Mouse (Mus musculus) macrophage (primary cell): ENCODE data around the gene Wbp1l. TPM values are rescaled to one million over a fixed set of nuclear protein-coding genes. Genes with fewer than 3 reads are reported as not detected.
A peak's percentile ranks its signal among the peaks of the same experiment; 100 is the strongest.
"Not testable (repeated sequence)": the region's sequence is repeated elsewhere in the genome, so short reads cannot be mapped to it uniquely, and the experiment has no call there.

Experiments used
- H3K27ac ChIP-seq: fragments of 350-480 bp; formaldehyde crosslinking; 2 replicates; pipeline ENCODE4 v1.9.0; 2021
- H3K36me3 ChIP-seq: fragments of 350-480 bp; formaldehyde crosslinking; 2 replicates; pipeline ENCODE4 v1.9.0; 2021; ENCODE audit errors: inconsistent target
- H3K4me3 ChIP-seq: fragments of 350-480 bp; formaldehyde crosslinking; 2 replicates; pipeline ENCODE4 v1.9.0; 2021; ENCODE audit errors: inconsistent target
- H3K79me2 ChIP-seq: fragments of 350-480 bp; formaldehyde crosslinking; 2 replicates; pipeline ENCODE4 v1.9.0; 2021; ENCODE audit errors: inconsistent target
- WGBS: methylation state at CpG from one replicate; pipeline ENCODE4 v1.1.7; 2026; ENCODE audit warnings: inconsistent platforms; ENCODE audit not compliant: missing documents; 5-methylcytosine and 5-hydroxymethylcytosine counted together
- polyA plus RNA-seq: library from polyadenylated mRNA; stranded (reverse); fragments of 250-400 nt; gene quantifications from 3 replicates; pipeline ENCODE4 v1.2.4, GENCODE M21; 2018; ENCODE audit warnings: inconsistent platforms
- total RNA-seq, 78 experiments: library from RNA; depleted of rRNA; stranded (reverse); fragments of 250-400 nt; gene quantifications; 1 replicate in 9 of 78; 2 replicates in 24 of 78; 3 replicates in 43 of 78; 4 replicates in 2 of 78; pipeline ENCODE4 v1.2.4; 2018; ENCODE audit warnings: inconsistent platforms in 56 of 78

Wbp1l gene
- 100 to 1,000 TPM in 1 of 26 experiments, 10 to 100 TPM in 25; 34.4 to 104 (median 65.7) TPM for total RNA-seq (2018; cell fraction: chromatin; rRNA removed)
- total RNA-seq (2018; cell fraction: cytosol; rRNA removed): 10 to 100 TPM; 49.8 to 85.2 (median 66.4) TPM
- total RNA-seq (2018; cell fraction: nucleus; rRNA removed): 100 to 1,000 TPM in 3 of 26 experiments, 10 to 100 TPM in 23; 46.8 to 116 (median 88.0) TPM
- 52.4 to 61.0 TPM (median 59.3 TPM) in 3 replicates for polyA plus RNA-seq

DNA sequence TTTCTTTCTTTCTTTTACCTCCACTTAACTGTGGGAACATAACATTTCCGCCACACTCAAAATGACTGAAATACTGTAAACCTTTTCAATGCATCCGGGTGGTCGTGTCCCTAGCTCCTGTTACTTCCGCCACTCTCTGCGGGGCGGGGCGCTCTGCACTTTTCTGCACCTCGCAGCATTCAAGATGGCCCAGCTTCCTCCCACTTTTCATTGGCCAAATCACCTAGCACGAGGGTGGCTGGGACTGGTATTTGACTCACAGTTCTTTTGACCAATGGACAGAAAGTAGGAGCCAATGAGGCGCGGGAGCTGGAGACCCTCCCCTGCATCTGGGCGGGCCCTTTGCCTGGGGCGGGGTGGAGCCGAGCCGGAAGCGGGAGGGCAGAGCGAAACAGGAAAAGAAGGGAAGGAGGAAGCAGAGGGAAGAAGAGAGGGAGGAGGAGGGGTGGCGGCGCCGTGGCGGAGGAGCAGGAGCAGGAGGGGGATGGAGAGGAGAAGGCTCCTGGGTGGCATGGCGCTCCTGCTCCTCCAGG lies at the start of gene Wbp1l:
Gene Wbp1l (plus strand): TSS at position 365 of the 533 bp plus-strand sequence.
- Histone ChIP-seq H3K79me2 (peaks cover 49% of the 10 kb centered on the region), H3K27ac (peak within 1 kb of the TSS; percentile 66), H3K4me3 (peak within 1 kb of the TSS; percentile 98), H3K36me3 (no peaks in the 10 kb centered on the region)
- WGBS: under 1% methylated on average over 21 of the region's 22 CpGs

DNA sequence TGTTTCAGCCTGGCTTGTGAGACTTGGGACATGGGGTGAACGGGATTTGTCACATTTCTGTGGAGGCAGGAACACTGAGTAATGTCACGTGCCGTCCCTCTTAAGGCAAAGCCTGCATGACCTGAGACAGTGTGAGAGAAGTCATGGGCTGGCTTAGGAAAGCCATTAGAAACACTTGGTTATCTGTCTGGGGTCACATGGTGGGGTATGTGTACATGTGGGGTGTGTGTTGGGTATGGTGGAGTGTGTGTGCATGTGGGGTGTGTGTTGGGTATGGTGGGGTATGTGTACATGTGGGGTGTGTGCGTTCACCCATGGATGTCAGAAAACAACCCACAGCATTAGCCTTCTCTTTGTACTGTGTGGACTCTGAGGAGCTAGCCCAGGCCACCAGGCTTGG lies 48.5 kb upstream of the Wbp1l start:
- H3K4me3 ChIP-seq: no peak overlapping the region
- peaks cover 4% of the 10 kb centered on the region; the same call in 1 of the 2 replicates for H3K36me3 ChIP-seq
- 92% methylated on average over 4 of the region's 4 CpGs for WGBS
- H3K79me2 ChIP-seq: no peaks in the 10 kb centered on the region
- no peak overlapping the region for H3K27ac ChIP-seq

DNA sequence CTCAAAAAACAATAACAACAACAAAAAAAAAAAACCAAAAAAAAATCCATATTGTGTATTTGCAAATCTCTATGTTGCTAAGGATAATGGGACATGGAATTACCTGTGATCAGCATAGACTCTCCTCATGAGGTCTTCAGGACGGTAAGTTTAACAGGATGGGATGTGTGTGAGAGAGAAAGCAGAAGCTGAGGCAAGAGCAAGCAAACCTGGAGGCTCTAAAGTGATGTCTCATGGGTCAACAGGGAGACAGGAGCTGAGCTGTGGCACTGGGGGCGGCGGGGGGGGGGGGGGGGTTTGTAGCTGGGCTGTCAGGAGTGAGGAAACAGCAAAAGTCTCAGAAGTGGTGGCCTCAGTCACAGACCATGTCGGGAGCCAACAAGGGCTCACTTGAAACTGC lies 46.4 kb upstream of the Wbp1l start:
- H3K27ac ChIP-seq: no peak overlapping the region
- H3K4me3 ChIP-seq: no peak overlapping the region
- peaks cover 4% of the 10 kb centered on the region; the same call in 1 of the 2 replicates for H3K36me3 ChIP-seq
- H3K79me2 ChIP-seq: no peaks in the 10 kb centered on the region
- WGBS: 98% methylated on average over 4 of the region's 4 CpGs

DNA sequence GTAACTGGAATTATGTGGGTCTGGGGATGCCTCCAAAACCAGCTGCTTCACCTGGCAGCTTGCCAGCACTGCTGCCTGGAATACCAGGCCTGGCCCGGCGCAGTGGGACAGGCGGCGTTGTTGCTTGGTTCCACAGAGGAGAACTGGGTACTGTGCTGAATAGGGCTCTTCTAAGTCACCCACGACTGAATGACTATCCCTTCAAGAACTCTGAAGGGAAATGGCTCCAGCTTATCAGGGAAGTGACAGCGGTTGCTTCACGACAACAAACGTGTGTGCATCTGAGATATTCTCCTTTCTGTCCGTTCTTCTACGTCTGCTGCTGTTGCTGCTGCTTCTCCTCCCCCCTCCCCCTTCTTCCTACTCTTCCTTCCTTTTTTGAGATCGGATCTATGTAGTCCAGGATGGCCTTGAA lies 45.3 kb upstream of the Wbp1l start:
- 51% methylated on average over 11 of the region's 11 CpGs for WGBS
- no peak overlapping the region for H3K4me3 ChIP-seq
- H3K36me3 ChIP-seq: peaks cover 4% of the 10 kb centered on the region; the same call in 1 of the 2 replicates
- no peaks in the 10 kb centered on the region for H3K79me2 ChIP-seq
- no peak overlapping the region for H3K27ac ChIP-seq

DNA sequence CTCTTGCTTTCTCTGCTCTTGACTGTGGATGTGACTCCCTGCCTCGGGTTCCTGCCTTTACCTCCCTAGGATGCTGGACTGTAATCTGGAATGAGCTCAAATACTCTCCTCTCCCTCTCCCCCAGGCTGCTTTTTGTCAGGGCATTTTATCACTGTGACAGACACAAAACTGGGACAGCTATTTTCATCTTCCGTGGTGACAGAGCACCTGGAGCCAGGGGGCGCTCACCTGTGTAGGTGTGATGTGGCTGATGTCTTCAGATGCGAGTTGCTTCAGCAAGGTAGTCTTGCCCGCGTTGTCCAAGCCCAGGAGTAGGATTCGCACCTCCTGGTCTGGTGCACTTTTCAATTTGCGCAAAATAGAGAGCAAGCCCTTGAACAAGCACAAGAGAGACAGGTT lies 40.9 kb upstream of the Wbp1l start:
- Histone ChIP-seq H3K36me3 (no peaks in the 10 kb centered on the region), H3K27ac (no peak overlapping the region), H3K4me3 (no peak overlapping the region), H3K79me2 (no peaks in the 10 kb centered on the region)
- WGBS: 95% methylated on average over 8 of the region's 8 CpGs

DNA sequence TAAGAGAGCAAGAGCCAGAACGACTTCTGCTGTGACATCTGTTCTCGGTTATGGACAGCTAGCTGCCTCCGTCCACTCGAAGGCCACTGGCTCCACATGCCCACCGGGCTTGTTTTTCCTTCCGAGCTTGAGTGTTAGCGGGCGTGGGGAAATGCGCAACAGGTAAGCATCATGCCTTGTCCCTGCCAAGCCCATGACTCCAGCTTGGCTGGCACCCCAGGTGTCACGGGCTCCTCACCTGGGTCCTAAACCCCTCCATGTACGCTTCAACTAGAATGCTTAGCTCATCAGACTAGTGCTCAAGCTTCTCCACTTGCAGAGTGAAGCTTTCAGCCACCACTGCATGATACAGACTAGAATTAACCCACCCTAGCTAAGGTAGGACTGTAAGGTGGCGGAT lies 40.3 kb upstream of the Wbp1l start:
- Histone ChIP-seq H3K4me3 (no peak overlapping the region), H3K27ac (no peak overlapping the region), H3K79me2 (no peaks in the 10 kb centered on the region), H3K36me3 (no peaks in the 10 kb centered on the region)
- WGBS: 93% methylated on average over 12 of the region's 12 CpGs

DNA sequence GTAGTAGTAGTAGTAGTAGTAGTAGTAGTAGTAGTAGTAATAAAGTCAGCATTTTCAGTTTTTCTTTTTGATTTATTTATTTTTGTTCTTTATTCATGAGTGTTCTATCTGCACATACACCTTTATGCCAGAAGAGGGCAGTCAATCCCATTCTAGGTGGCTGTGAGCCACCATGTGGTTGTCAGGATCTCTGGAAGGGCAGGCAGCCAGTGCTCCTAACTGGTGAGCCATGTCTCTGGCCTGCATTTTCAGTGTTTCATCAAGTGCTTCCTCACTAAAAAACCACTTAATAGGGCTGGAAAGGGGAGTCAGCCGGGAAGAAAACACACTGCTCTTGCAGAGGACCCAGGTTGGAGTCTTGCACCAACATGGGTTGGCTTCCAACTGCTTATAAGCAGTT lies 36.8 kb upstream of the Wbp1l start:
- H3K36me3 ChIP-seq: no peaks in the 10 kb centered on the region
- no CpG with 5 or more reads among the region's 1 CpGs for WGBS
- H3K79me2 ChIP-seq: no peaks in the 10 kb centered on the region
- no peak overlapping the region for H3K4me3 ChIP-seq
- H3K27ac ChIP-seq: no peak overlapping the region

DNA sequence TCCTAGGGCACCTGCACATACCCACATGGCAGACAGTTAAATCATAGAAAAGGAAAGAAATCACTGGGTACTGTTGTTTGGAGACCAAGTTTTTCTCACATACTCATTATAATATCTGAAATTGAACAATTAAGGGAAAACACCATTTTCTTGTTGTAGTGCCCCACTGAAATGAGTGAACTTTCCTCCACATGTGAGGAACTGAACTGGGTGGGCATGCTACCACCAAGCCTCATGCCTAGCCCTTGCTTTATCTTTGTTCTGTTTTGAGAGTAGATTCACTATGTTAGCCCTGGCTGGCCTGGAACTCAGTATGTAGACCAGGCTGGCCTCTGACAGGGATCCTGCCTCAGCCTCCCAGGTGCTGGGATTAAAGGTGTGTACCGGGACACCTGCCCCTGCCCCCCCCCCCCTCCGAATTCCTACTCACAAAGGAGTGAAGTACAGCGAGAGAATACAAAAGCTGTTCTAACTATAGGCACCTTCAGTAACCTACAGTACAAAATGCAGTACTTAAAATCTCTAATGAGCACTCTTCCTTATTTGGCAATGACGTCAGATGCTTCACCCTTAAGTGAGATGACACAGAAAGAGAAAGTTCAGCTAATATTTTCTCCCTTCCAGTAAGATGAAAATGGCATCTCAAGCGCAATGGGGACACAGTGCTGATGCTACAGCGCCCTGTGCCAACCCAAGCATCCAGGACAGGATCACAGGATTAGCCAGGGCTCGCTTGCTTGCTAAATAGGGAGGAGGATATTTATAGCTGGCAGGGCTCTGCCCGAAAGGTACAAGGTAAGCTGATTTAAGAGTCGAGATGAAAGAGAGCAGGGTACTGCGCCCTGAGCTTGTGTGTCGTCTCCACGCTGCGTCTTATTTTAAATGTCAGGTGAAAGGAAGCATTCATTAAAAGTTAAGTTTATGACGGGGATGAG lies 36.0 kb upstream of the Wbp1l start:
- no peaks in the 10 kb centered on the region; the same call in 1 of the 2 replicates for H3K79me2 ChIP-seq
- 93% methylated on average over 14 of the region's 14 CpGs for WGBS
- no peak overlapping the region for H3K27ac ChIP-seq
- H3K36me3 ChIP-seq: no peaks in the 10 kb centered on the region
- no peak overlapping the region for H3K4me3 ChIP-seq

DNA sequence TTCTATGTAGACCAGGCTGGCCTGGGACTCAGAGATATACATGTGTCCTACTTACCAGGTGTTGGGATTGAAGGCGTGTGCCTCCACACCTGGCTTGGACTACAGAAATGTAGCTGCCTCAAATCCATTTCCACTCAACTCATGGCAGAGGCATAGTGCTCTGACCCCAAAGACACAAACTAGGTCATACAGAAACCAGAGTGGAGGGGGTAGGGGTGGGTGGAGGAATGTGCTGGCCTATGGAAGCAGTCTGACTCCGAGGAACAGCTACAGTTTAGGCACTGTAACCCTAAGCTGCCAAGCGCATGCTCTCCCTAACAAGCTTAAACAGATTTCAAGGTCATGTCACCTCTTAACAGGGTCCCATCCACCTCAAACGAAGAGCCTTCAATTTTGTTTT lies 35.3 kb upstream of the Wbp1l start:
- no peaks in the 10 kb centered on the region for H3K36me3 ChIP-seq
- no peak overlapping the region for H3K4me3 ChIP-seq
- H3K79me2 ChIP-seq: no peaks in the 10 kb centered on the region; the same call in 1 of the 2 replicates
- H3K27ac ChIP-seq: no peak overlapping the region
- WGBS: 96% methylated on average over 4 of the region's 4 CpGs

DNA sequence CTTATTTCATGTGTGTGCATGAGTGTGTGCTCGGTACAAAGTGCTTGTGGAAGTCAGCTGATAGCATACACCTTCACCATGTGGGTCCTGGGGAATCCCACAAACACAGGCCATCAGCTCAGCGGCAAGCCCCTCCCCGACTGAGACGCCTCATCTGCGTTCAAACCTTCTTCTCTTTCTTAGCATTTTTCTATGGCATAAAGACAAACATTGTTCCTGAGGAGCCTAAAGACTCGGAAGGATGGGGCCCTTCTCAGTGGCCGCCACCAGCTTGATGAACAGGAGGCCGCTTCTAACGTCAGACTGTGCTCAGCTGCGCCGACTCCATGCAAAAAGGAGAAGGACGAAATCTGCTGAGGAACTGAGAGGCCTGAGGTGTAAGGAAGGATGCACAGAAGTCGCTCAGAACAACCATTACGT lies 34.8 kb upstream of the Wbp1l start:
- Histone ChIP-seq H3K27ac (no peak overlapping the region), H3K4me3 (no peak overlapping the region), H3K36me3 (no peaks in the 10 kb centered on the region), H3K79me2 (no peaks in the 10 kb centered on the region; the same call in 1 of the 2 replicates)
- 75% methylated on average over 14 of the region's 14 CpGs for WGBS

DNA sequence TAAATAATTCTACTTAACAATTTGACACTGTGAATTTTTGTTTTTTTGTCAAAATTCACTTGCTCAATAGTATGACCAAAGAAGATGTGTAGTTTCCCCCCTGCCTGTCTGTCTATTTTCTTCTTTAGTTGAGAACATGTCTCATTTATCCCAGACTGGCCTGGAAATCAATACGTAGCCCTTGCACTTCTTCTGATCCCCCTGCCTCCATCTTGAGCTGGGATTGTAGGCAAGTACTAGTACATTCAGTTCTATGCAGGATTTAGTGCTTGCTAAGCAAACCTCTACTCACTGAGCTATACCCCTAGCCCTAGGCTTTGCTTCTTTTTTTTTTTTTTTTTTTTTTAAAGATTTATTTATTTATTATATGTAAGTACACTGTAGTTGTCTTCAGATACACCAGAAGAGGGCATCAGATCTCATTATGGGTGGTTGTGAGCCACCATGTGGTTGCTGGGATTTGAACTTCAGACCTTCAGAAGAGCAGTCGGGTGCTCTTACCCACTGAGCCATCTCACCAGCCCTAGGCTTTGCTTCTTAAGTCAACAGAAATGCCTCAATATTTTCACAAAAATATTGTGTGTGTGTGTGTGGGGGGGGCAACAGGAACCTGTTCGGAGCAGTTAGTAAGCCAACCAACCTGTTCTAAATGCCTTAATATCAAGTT lies 27.5 kb upstream of the Wbp1l start:
- H3K4me3 ChIP-seq, H3K27ac ChIP-seq, H3K79me2 ChIP-seq, H3K36me3 ChIP-seq: not testable (repeated sequence)
- WGBS: 100% methylated on average over 3 of the region's 3 CpGs

DNA sequence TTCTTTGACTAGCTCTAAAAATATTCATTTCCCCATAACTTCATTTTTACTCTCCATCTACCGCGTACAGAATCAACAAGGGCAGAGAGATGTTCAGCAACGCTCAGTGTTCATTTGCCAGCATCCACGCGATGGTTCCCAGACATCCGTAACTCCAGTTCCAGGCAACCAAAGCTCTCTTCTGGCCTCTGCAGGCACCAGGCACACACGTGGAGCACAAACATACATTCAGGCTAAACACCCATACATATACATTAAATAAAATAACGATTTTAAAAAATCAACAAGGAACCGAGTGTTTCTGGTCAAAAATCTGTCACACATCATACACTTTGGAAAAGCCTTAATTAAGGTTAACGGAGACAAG lies 27.0 kb upstream of the Wbp1l start:
- Histone ChIP-seq H3K4me3 (peak overlapping the region; percentile 86; the same call in 1 of the 2 replicates), H3K36me3 (no peaks in the 10 kb centered on the region), H3K79me2 (peaks cover 5% of the 10 kb centered on the region; the same call in 1 of the 2 replicates), H3K27ac (no peak overlapping the region)
- 68% methylated on average over 10 of the region's 10 CpGs for WGBS

DNA sequence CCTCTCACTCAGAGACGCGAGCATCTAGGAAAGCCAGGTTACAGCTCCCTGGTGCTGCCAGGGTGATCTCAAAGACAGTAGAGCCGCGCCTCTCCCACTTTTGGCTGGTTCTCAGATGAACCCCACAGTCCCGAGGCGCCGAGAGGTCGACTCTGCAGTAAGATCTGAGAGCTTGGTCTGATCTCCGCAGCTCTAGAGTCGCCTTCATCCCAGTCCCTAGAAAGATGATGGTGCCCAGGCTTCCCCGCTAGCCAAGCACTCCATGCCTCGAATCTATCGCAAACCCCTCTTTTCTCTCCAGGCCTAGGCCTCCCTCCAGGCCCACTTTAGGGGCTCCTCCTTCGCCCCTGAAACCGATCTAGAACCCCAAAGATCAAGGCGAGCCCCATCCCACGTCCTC lies 26.3 kb upstream of the Wbp1l start:
- no peak overlapping the region for H3K27ac ChIP-seq
- H3K4me3 ChIP-seq: peak overlapping the region; percentile 86
- H3K79me2 ChIP-seq: peaks cover 5% of the 10 kb centered on the region; the same call in 1 of the 2 replicates
- under 1% methylated on average over 15 of the region's 17 CpGs for WGBS
- H3K36me3 ChIP-seq: no peaks in the 10 kb centered on the region
